Mouse (Mus musculus) retina, embryonic 14.5 days (tissue): ENCODE measurements around the gene Frmd3.
A peak's percentile ranks its signal among the peaks of the same experiment; 100 is the strongest.
"Not testable (repeated sequence)": the region's sequence is repeated elsewhere in the genome, so short reads cannot be mapped to it uniquely, and the experiment has no call there.

ENCODE experiments used
- DNase-seq: peaks from one replicate; pipeline ENCODE4 v3.0.0-alpha.2; 2015; ENCODE audit warnings: low spot score

Gene Frmd3

DNA sequence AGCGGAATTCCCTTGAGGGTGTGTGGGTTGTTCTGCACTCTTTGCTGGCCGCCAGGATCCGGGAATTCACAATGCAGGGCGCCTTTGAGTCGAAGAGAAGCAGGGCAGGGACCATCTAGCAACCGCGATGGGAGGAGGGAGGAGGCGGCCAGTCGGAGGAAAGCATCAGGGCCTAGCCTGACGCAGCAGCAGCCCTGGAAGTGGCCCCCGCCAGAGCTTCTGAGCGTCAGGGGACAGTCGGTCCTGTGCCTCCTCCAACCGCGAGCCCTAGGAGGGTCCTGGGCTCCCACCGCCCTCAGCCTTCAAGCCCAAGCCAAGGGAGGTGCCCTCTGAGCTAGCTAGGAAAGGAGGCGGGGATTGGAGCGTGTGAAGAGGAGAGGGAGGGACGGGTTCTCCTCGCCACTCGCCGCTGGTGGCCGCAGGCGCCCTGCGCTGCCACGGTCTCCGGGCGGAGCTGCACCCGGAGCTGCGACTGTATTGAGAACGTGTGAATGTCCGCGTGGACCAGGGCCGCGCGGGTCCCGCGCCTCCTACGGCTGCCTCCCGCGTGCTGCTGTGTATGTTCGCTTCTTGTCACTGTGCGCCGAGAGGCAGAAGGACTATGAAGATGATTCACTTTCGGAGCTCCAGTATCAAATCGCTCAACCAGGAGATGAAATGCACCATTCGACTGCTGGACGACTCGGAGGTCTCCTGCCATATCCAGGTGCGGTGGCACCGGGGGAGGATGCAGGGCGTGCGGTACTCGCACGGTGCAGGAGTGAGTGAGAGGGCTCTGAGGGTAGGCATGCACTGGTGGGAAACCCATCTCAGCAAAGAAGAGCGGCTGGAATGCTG is at the start of gene Frmd3:
Frmd3 (plus strand) TSS at position 232 of the 837 bp plus-strand sequence.
- peak; percentile 83 for DNase-seq

DNA sequence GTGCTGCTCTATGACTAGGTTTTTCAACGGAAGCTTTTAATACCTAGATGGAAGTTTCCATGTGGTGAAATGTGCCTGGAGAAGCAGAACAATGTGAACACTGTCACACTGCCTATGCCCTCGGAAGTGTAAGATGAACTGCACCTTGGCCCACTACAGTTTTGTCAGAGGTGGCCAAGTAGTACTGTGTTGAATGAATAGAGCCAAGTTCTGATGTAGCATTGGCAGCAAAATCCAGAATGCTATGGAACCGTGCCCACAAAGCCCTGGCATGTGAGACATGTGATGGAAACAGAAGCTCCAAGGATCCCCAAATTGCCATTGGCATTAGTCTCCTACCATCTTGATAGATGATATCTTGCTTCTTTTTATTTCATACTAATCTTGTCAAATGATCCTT is 32.8 kb upstream of the Frmd3 start:
- DNase-seq, result no peak

- peak; percentile 18 for DNase-seq
These were observed 965 bp upstream of the Frmd3 start for GRCm38 (mm10) chr4:74012277-74012676.

GRCm38 (mm10) chr4:74012700-74013099 is 542 bp upstream of the Frmd3 start:
- DNase-seq, result no peak

- DNase-seq, result peak; percentile 54
These were observed 832 bp downstream of the Frmd3 start for GRCm38 (mm10) chr4:74014048-74014500.

DNA sequence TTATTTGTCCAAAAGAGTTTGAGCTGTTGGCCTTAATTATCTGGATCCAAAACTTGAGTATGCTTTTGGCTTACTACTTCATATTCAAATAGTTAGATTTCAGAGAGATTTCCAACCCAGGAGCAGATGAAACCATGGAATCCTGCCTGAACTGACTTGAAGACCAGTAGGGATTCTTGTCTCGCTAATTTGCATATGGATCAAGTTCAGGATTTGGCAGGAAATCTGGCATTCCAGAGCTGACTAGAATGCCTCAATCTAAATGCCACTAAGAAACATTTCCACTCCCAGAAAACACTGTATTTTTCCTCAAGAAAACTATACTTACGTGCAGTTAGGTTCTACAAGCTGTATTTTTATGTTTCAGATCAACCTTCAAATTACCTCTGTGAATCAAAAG is 6.8 kb downstream of the Frmd3 start:
- no peak for DNase-seq

- DNase-seq, result no peak
These were observed 30.0 kb downstream of the Frmd3 start for GRCm38 (mm10) chr4:74043226-74043625.

DNA sequence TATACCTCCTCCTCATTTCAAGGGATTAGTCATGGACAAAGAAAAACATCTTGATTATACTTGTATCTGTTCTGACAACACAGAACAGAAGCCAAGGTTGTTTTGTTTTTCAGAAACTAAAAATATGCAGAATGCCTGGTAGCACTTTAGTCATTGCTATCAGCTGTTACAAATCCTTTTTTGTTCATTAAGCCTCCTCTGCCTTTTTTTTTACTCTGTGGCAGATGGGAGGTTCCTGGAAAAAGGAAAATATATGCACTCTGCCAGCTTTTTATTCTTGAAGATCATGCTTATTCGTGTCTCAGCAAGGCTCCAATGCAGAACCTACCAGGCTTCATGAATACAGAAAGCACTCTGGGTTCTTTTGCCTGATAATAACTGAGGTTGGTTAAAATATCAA is 38.5 kb downstream of the Frmd3 start:
- no peak for DNase-seq

DNA sequence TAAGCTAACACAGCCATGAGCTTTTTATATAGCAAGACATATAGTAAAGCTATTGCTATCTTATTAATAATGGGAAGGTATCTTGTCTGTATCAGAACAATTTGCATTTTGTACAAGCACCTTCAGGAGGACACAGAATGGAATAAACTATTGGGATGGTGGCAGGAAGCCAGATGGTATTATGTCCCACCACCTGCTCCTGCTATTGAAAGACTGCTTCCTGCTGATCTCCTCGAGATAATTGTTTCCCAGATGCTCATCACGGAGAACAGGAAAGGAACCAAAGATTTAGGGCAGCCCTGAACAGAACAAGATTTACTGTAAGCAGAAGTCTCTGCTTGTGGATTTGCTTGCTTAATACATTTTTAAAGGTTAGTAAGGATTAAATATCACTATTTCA is 63.5 kb downstream of the Frmd3 start:
- DNase-seq, result peak; percentile 9

GRCm38 (mm10) chr4:74110816-74111215 is 97.6 kb downstream of the Frmd3 start:
- no peak for DNase-seq

DNA sequence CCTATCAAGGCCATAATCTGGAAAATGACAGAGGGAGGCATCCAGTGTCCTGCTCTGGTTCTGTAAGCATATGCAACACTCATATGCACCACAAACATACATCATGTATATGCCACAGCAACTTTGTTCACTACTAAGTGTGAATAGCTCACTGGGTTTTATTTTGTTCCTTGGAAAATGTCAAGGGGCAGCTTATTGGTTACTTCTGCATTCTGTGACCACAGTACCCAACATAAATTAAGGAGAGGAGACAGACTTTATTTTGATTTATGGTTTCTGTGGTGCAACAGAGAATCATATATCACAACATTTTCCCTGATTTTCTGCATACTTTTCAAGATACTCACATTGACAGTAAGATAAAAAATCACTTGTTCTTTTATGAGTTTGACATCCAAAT is 178.3 kb downstream of the Frmd3 start:
- no peak for DNase-seq

GRCm38 (mm10) chr4:74201281-74201811 is 188.1 kb downstream of the Frmd3 start:
- no peak for DNase-seq

DNA sequence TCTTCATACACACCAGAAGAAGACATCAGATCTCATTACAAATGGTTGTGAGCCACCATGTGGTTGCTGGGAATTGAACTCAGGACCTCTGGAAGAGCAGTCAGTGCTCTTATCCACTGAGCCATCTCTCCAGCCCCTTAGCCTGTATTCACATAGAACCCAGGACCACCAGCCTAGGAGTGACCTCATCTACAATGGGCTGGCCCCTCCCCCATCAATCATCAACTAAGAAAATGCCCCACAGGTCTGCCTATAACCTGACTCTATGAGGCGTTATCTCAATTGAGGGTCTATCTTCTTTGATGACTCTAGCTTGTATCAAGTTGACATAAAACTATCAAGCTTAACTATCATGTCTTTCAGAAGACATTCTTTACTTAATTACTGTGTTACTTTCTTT is 208.5 kb downstream of the Frmd3 start:
- DNase-seq, result not testable (repeated sequence)

- DNase-seq, result peak; percentile 50
These were observed 209.1 kb downstream of the Frmd3 start for GRCm38 (mm10) chr4:74222360-74222759.

- no peak for DNase-seq
These were observed 211.0 kb downstream of the Frmd3 start for GRCm38 (mm10) chr4:74224210-74224609.

- DNase-seq, result peak; percentile 24
These were observed 217.8 kb downstream of the Frmd3 start for GRCm38 (mm10) chr4:74230994-74231393.

DNA sequence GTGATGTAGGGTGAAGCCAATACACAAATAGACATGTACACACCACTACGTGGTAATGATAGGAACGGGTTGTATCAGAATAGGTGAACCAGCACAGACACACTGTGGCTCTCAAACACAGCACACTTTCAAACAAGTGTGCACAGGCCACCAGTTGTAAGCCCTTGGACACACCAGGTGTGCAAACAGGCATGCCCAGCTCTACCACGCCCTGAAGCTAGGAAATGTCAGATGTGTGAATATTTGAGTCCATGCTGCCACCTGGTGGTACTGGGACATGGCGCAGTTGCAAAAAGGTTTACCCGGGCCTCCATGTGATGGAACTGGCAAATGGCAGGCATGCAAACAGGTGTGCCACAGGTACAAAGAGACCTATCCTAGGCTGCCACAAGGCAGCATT is 218.2 kb downstream of the Frmd3 start:
- peak; percentile 71 for DNase-seq

DNA sequence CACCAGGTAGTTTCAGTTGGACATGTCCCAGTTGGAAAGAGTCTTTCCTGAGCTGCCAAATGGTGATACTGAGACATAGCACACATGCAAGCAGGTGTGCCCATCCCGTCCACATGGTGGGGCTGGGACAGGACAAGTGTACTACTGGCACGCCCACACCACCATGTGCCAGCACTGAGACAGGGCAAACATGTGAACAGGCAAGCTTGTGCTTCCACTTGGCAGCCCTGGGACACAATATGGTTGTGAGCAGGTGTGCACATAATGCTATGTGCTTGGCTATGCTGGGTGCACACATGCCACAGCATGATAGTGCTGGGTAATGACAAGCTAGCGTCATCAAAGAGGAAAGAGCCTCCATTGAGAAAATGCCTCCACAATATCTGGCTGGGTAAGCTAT is 220.3 kb downstream of the Frmd3 start:
- no peak for DNase-seq

GRCm38 (mm10) chr4:74242176-74242575 is 228.9 kb downstream of the Frmd3 start, which contains the start of gene Kdm4c:
TSS of gene Kdm4c (plus strand) at chr4:74242497.
- no peak for DNase-seq
